Mouse (Mus musculus): ENCODE measurements around the gene Apol9a. TPM values are rescaled to one million over a fixed set of nuclear protein-coding genes. Genes with fewer than 3 reads are reported as not detected.
A peak's percentile ranks its signal among the peaks of the same experiment; 100 is the strongest.
"Not testable (repeated sequence)": the region's sequence is repeated elsewhere in the genome, so short reads cannot be mapped to it uniquely, and the experiment has no call there.

Apol9a gene
- polyA plus RNA-seq, 1 experiment from 2014 or later, result 0.96 TPM

- not testable (repeated sequence) for H3K9me3 ChIP-seq; ATAC-seq (ENCODE audit: extremely low read depth, insufficient number of reproducible peaks, low FRiP score, low TSS enrichment); H3K4me3 ChIP-seq; H3K9ac ChIP-seq; H3K36me3 ChIP-seq
- peaks cover 12% of the 10 kb centered on the region for H3K27me3 ChIP-seq (replicated peaks)
- peak within 1 kb of the TSS; percentile 48; the same call in 1 of the 2 replicates for H3K27ac ChIP-seq (replicated peaks)
- H3K4me2 ChIP-seq, result peak within 1 kb of the TSS; percentile 13; the same call in 1 of the 2 replicates
- peaks cover 17% of the 10 kb centered on the region for H3K4me1 ChIP-seq
- WGBS, result 60% methylated on average over 9 of the region's 9 CpGs
These were observed 11.9 kb downstream of the Apol9a start, which contains the start of gene Apol7a for GRCm38 (mm10) chr15:77399027-77399426. Gene Apol7a (minus strand): TSS chr15:77399110.

GRCm38 (mm10) chr15:77397450-77398132 lies 13.3 kb downstream of the Apol9a start:
- not testable (repeated sequence) for H3K9me3 ChIP-seq, H3K36me3 ChIP-seq, H3K4me3 ChIP-seq, H3K9ac ChIP-seq
- Histone ChIP-seq H3K4me2 (peak overlapping the region; percentile 13; the same call in 1 of the 2 replicates), H3K4me1 (peaks cover 17% of the 10 kb centered on the region), H3K27me3 (replicated peaks) (peaks cover 12% of the 10 kb centered on the region), H3K27ac (replicated peaks) (peak overlapping the region; percentile 48)
- peak; percentile 73 for ATAC-seq (ENCODE audit: extremely low read depth, insufficient number of reproducible peaks, low FRiP score, low TSS enrichment)
- 22% methylated on average over 11 of the region's 11 CpGs for WGBS

- H3K9ac ChIP-seq; H3K9me3 ChIP-seq; H3K27ac ChIP-seq (replicated peaks); ATAC-seq (ENCODE audit: extremely low read depth, insufficient number of reproducible peaks, low FRiP score, low TSS enrichment); H3K36me3 ChIP-seq; H3K4me2 ChIP-seq; H3K4me3 ChIP-seq: not testable (repeated sequence)
- H3K4me1 ChIP-seq, result peaks cover 17% of the 10 kb centered on the region
- 50% methylated on average over 3 of the region's 3 CpGs for WGBS
- peaks cover 15% of the 10 kb centered on the region; the same call in 1 of the 2 replicates for H3K27me3 ChIP-seq (replicated peaks)
These were observed 17.1 kb downstream of the Apol9a start for GRCm38 (mm10) chr15:77393832-77394231.

GRCm38 (mm10) chr15:77387462-77387861 lies 23.5 kb downstream of the Apol9a start:
- Histone ChIP-seq H3K4me2 (no peak overlapping the region), H3K27me3 (replicated peaks) (peaks cover 19% of the 10 kb centered on the region), H3K9ac (no peak overlapping the region), H3K9me3 (no peaks in the 10 kb centered on the region), H3K4me3 (no peak overlapping the region), H3K4me1 (no peaks in the 10 kb centered on the region), H3K27ac (replicated peaks) (no peak overlapping the region), H3K36me3 (no peaks in the 10 kb centered on the region)
- no peak for ATAC-seq (ENCODE audit: extremely low read depth, insufficient number of reproducible peaks, low FRiP score, low TSS enrichment)
- 80% methylated on average over 2 of the region's 2 CpGs for WGBS

- no peak overlapping the region for H3K4me2 ChIP-seq
- WGBS, result 80% methylated on average over 7 of the region's 7 CpGs
- H3K4me3 ChIP-seq, result no peak overlapping the region
- H3K36me3 ChIP-seq, result no peaks in the 10 kb centered on the region
- H3K9ac ChIP-seq, result no peak overlapping the region
- no peaks in the 10 kb centered on the region for H3K9me3 ChIP-seq
- no peaks in the 10 kb centered on the region; the same call in 1 of the 2 replicates for H3K4me1 ChIP-seq
- peaks cover 8% of the 10 kb centered on the region for H3K27me3 ChIP-seq (replicated peaks)
- ATAC-seq (ENCODE audit: extremely low read depth, insufficient number of reproducible peaks, low FRiP score, low TSS enrichment), result no peak
- no peak overlapping the region for H3K27ac ChIP-seq (replicated peaks)
These were observed 26.4 kb downstream of the Apol9a start for GRCm38 (mm10) chr15:77384340-77385030.

- H3K36me3 ChIP-seq, result no peaks in the 10 kb centered on the region
- H3K4me1 ChIP-seq, result no peaks in the 10 kb centered on the region; the same call in 1 of the 2 replicates
- H3K4me3 ChIP-seq, result no peak overlapping the region
- H3K9me3 ChIP-seq, result no peaks in the 10 kb centered on the region
- H3K27me3 ChIP-seq (replicated peaks), result peaks cover 8% of the 10 kb centered on the region
- ATAC-seq (ENCODE audit: extremely low read depth, insufficient number of reproducible peaks, low FRiP score, low TSS enrichment), result no peak
- no peak overlapping the region for H3K4me2 ChIP-seq
- WGBS, result 50% methylated on average over 1 of the region's 1 CpGs
- no peak overlapping the region for H3K9ac ChIP-seq
- no peak overlapping the region for H3K27ac ChIP-seq (replicated peaks)
These were observed 28.1 kb downstream of the Apol9a start for GRCm38 (mm10) chr15:77382880-77383279.

- 70% methylated on average over 11 of the region's 11 CpGs for WGBS
These were observed 28.6 kb downstream of the Apol9a start for GRCm38 (mm10) chr15:77382271-77382850.

GRCm38 (mm10) chr15:77381481-77381880 lies 29.5 kb downstream of the Apol9a start:
- Histone ChIP-seq H3K27me3 (replicated peaks) (no peaks in the 10 kb centered on the region; the same call in 1 of the 2 replicates), H3K9me3 (no peaks in the 10 kb centered on the region), H3K9ac (no peak overlapping the region), H3K4me3 (no peak overlapping the region), H3K36me3 (no peaks in the 10 kb centered on the region), H3K4me1 (no peaks in the 10 kb centered on the region; the same call in 1 of the 2 replicates), H3K27ac (replicated peaks) (no peak overlapping the region), H3K4me2 (no peak overlapping the region)
- no peak for ATAC-seq (ENCODE audit: extremely low read depth, insufficient number of reproducible peaks, low FRiP score, low TSS enrichment)
- WGBS, result 73% methylated on average over 6 of the region's 6 CpGs

More at GRCm38 (mm10) chr15:77382271-77382850, 28.6 kb downstream of the Apol9a start:
- H3K4me3 ChIP-seq, result no peak overlapping the region
- ATAC-seq (ENCODE audit: extremely low read depth, insufficient number of reproducible peaks, low FRiP score, low TSS enrichment), result no peak
- H3K4me1 ChIP-seq, result no peaks in the 10 kb centered on the region; the same call in 1 of the 2 replicates
- no peak overlapping the region for H3K9ac ChIP-seq
- no peaks in the 10 kb centered on the region for H3K9me3 ChIP-seq
- H3K36me3 ChIP-seq, result no peaks in the 10 kb centered on the region
- H3K27me3 ChIP-seq (replicated peaks), result peaks cover 4% of the 10 kb centered on the region
- H3K27ac ChIP-seq (replicated peaks), result no peak overlapping the region
- no peak overlapping the region for H3K4me2 ChIP-seq

GRCm38 (mm10) chr15:77379921-77380320 lies 31.0 kb downstream of the Apol9a start:
- Histone ChIP-seq H3K9ac (no peak overlapping the region), H3K9me3 (no peaks in the 10 kb centered on the region), H3K27ac (replicated peaks) (no peak overlapping the region), H3K4me3 (no peak overlapping the region), H3K4me1 (no peaks in the 10 kb centered on the region; the same call in 1 of the 2 replicates), H3K36me3 (no peaks in the 10 kb centered on the region), H3K27me3 (replicated peaks) (peaks cover 6% of the 10 kb centered on the region; the same call in 1 of the 2 replicates), H3K4me2 (no peak overlapping the region)
- ATAC-seq (ENCODE audit: extremely low read depth, insufficient number of reproducible peaks, low FRiP score, low TSS enrichment), result no peak
- WGBS, result 22% methylated on average over 4 of the region's 4 CpGs

- no peaks in the 10 kb centered on the region; the same call in 1 of the 2 replicates for H3K4me1 ChIP-seq
- no peak overlapping the region for H3K9ac ChIP-seq
- no peak overlapping the region for H3K4me2 ChIP-seq
- H3K9me3 ChIP-seq, result no peaks in the 10 kb centered on the region
- 81% methylated on average over 4 of the region's 4 CpGs for WGBS
- peaks cover 6% of the 10 kb centered on the region; the same call in 1 of the 2 replicates for H3K27me3 ChIP-seq (replicated peaks)
- H3K36me3 ChIP-seq, result no peaks in the 10 kb centered on the region
- no peak overlapping the region for H3K4me3 ChIP-seq
- no peak overlapping the region for H3K27ac ChIP-seq (replicated peaks)
- no peak for ATAC-seq (ENCODE audit: extremely low read depth, insufficient number of reproducible peaks, low FRiP score, low TSS enrichment)
These were observed 33.5 kb downstream of the Apol9a start for GRCm38 (mm10) chr15:77377419-77377818.

GRCm38 (mm10) chr15:77376920-77377319 lies 34.0 kb downstream of the Apol9a start:
- Histone ChIP-seq H3K4me3 (no peak overlapping the region), H3K9me3 (no peaks in the 10 kb centered on the region), H3K36me3 (no peaks in the 10 kb centered on the region), H3K9ac (no peak overlapping the region), H3K4me1 (no peaks in the 10 kb centered on the region; the same call in 1 of the 2 replicates), H3K27me3 (replicated peaks) (peaks cover 6% of the 10 kb centered on the region; the same call in 1 of the 2 replicates), H3K4me2 (no peak overlapping the region), H3K27ac (replicated peaks) (no peak overlapping the region)
- ATAC-seq (ENCODE audit: extremely low read depth, insufficient number of reproducible peaks, low FRiP score, low TSS enrichment), result no peak
- WGBS, result 80% methylated on average over 7 of the region's 7 CpGs

Measured in heart, embryonic 13.5 days (tissue).